Mouse (Mus musculus): ENCODE measurements at regions not wholly inside any gene's neighbourhood (a gene's known extent, or its start where the extent isn't known, plus 50 kb on each side); places are given as distances from the start of the nearest gene placed in this dataset.
A peak's percentile ranks its signal among the peaks of the same experiment; 100 is the strongest.
"Not testable (repeated sequence)": the region's sequence is repeated elsewhere in the genome, so short reads cannot be mapped to it uniquely, and the experiment has no call there.

GRCm38 (mm10) chr15:5869289-5869688, 430.3 kb upstream of the Dab2 start:
- ATAC-seq (ENCODE audit: low TSS enrichment): no peak

DNA sequence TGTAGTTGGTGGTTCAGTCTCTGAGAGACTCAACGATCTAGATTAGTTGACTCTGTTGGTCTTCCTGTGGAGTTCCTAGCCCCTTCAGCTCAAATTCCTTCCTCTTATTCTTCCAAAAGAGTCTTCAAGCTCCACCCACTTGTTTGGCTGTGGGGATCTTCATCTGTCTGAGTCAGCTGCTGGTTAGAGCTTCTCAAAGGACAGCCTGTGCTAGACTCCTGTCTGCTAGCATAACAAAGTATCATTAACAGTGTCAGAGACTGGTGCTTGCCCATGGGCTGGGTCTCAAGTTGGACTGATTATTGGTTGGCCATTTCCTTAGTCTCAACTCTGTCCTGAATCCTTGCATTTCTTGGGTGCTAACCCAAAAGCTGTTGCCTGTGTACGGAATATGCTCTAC, 429.7 kb upstream of the Dab2 start:
- ATAC-seq (ENCODE audit: low TSS enrichment): no peak

GRCm38 (mm10) chr15:5872042-5872441, 427.5 kb upstream of the Dab2 start:
- ATAC-seq (ENCODE audit: low TSS enrichment): no peak

DNA sequence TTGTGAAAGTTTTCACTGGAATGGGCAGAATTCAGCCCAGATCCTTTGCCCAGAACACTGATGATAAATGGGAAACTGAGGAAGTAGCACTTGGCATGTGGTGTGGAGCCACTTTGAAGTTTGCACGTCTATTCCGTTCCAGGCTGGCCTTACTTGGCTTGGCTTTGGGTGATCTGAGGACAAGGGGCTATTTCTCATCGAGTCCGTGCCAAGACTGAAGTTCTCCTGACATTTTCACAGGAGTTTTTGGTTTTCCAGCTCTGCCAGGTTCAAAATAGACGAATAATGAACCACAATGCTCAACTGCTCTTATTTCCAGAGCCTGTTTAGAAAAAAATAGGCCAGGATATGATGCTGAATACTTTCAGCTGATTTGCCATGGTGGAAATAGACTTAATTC, 421.8 kb upstream of the Dab2 start:
- no peak for ATAC-seq (ENCODE audit: low TSS enrichment)

- no peak for ATAC-seq (ENCODE audit: low TSS enrichment)
These were observed 408.4 kb upstream of the Dab2 start for GRCm38 (mm10) chr15:5891188-5891587.

DNA sequence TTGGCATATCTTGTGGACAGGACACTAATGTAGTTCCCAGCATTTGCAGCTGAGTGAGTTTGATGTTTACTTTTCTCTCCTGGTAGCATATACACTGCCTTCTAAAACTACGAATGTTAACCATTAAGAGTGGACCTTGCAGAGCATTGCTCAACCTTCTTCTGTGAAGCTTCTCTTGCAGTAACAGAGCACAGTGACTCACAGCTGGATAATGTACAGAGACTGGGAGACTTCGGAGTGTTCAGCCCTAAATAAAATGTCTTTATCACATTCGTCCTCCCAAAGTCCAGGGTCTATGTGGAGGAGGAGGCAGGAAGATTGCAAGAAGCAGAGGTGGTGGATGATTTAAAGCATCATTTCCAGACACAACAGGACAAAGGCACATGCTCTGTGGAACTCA, 407.6 kb upstream of the Dab2 start:
- no peak for ATAC-seq (ENCODE audit: low TSS enrichment)

GRCm38 (mm10) chr15:5895688-5896470, 403.7 kb upstream of the Dab2 start:
- ATAC-seq (ENCODE audit: low TSS enrichment): not testable (repeated sequence)

DNA sequence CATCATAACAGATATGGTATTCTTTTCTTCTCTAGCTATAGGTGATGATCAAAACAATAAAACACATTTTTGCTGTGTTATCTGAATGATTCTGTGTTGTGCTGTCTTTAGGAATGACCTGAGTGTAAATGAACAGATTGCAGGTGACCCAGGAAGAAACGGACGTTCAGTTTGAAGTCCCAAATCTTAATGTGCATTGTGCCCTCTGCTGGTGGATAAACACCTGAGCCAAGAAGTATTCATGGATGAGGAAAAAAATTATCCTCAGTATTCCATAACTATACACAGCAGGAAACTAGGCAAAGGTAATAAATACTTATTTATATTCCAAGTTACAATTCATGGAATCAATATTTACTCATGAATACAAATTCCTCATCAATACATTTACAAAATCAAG, 384.3 kb upstream of the Dab2 start:
- no peak for ATAC-seq (ENCODE audit: low TSS enrichment)

- ATAC-seq (ENCODE audit: low TSS enrichment): no peak
These were observed 379.5 kb upstream of the Dab2 start for GRCm38 (mm10) chr15:5920058-5920457.

GRCm38 (mm10) chr15:5927768-5928167, 371.8 kb upstream of the Dab2 start:
- ATAC-seq (ENCODE audit: low TSS enrichment): no peak

GRCm38 (mm10) chr15:5933586-5933985, 366.0 kb upstream of the Dab2 start:
- no peak for ATAC-seq (ENCODE audit: low TSS enrichment)

DNA sequence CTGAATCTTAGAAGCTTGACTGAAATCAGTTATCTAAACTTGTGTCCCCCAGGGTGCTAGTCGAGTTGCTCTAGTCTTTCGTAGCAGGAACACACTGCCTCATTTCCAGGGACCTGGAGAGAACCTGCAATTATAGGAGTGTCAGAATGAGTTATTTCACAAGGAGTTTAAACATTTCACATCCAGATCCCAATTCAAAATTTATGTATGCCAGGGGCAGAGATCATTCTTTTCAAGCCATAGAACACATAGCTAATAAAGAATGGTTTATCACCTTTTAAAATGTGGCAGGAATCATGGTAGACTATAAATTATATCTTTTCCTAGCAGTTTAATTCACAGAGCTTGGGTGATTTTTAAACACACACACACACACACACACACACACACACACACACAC, 358.6 kb upstream of the Dab2 start:
- ATAC-seq (ENCODE audit: low TSS enrichment): no peak

GRCm38 (mm10) chr15:5946650-5947049, 352.9 kb upstream of the Dab2 start:
- no peak for ATAC-seq (ENCODE audit: low TSS enrichment)

DNA sequence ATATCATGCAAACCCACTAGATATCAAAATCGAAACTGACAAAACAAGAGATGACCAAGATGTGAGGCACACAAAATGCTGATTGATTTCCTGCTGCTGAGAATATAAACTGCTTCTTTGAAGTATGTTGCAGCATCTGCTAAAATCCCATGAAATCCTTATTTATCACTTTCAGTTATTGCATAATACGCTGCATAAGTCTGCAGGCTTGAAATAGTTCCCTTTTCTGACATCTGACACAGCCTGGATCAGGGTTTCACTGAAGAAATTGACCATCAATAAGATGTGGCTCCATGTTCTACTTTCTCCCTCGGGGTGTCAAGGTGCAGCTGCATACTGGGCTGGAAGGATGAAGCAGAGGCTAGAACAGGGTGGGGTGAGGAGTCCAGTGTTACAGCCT, 348.7 kb upstream of the Dab2 start:
- no peak for ATAC-seq (ENCODE audit: low TSS enrichment)

DNA sequence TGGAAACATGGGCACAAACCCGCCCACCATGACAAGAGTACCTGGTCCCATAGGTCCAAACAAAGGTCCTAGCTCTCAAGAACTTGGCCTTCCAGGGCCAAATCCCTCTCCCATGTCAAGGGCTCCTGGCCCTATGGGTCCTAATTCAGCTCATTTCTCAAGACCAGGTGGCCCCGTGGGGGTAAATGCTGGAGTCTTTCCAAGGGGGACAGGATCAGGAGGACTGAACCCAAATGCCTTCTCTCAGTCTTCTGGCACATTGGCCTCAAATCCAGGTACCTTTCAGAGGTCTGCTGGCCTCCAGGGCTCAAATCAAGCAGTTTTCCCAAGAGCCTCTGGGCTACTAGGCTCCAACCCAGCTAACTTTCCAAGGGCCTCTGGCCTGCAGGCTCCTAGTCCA, 347.9 kb upstream of the Dab2 start:
- not testable (repeated sequence) for ATAC-seq (ENCODE audit: low TSS enrichment)

- no peak for ATAC-seq (ENCODE audit: low TSS enrichment)
These were observed 346.5 kb upstream of the Dab2 start for GRCm38 (mm10) chr15:5953106-5953505.

DNA sequence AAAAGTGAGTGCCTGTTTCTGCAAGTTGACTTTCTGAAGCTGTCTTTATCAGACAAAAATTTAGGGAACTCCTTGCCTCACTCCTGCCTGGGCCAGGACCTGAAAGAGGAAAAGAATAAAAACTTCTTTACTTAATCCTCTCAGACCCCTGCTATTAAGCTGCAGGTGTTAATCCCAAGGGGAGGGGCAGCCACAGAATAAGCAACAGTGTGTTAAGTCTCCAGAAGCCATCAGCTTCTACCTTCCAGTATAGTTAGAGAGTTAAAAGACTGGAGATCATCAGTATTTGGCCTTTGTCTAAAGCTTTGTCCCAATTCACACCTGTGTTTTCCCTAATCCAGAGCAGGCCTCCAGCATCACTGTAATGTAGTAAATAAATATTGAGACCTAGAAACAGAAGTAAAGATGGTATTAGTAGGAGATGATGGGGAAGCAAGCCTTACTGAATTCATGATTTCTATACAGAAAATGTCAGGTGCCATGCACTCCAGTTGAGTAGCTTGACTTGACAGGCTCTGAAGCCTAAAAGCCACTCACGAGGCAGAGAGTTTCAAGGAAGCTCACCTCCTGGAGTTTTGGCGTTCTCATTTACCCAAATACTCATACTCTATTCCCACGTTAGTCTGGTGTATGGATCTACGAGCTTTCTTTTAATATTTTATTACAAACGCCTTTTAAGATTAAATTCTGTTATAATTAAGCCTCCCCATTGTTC, 308.1 kb upstream of the Dab2 start:
- no peak for ATAC-seq (ENCODE audit: low TSS enrichment)

DNA sequence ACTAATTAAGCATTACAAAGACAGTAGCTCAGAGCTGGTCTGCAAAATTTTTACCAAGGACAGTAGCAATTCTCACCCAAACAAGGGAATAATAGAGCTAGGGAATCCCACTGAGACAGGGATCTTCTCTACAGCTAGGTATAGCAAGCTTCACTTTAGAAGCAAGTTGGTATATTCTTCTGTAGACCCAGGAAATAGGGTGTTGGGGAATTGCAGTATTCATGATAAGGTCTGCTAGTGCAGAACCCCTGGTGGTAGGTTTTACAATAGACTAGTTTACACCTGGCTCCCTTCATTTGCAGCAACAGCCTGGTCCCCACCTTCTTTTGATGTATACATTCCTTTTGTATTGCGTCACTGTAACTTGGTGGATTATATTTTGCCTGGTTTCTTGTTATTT, 307.4 kb upstream of the Dab2 start:
- not testable (repeated sequence) for ATAC-seq (ENCODE audit: low TSS enrichment)

DNA sequence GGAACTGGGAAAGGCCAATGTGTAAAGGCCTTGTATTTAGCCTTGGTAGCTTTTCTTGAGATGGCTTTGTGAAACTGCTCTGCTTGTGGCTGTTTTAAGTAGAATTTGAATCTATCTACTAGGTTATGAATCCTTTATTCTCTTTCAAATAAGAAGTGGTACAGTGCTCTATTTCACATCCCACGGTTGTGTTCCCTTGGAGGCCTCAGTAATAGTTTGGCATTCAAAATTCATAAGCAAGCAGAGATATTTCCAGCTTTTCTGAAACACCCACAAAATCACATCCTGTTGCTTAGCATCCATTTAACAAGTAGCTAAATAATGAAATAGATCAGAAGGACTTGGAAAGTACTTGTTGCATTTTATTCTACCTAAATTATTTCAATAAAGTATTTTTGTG, 298.8 kb upstream of the Dab2 start:
- ATAC-seq (ENCODE audit: low TSS enrichment): peak; percentile 55

DNA sequence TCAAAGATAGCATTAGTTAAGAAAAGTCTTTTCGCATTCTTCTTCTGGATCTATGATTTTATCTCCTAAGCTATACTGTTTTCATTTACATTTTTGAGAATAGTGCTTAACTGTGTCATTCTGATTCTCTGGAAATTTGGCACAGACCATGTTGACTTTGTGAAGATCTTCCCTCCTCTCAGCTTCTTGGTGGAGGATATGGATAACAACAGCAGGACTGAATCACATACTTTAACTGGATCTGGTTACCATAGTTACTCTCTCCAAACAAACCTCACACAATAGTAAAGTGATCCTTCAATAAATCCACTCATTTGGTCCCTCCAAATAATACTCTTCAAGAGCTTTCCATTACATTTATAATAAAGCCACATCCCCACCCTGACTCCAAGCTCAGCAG, 298.2 kb upstream of the Dab2 start:
- ATAC-seq (ENCODE audit: low TSS enrichment): peak; percentile 92

GRCm38 (mm10) chr15:6014982-6015381, 284.6 kb upstream of the Dab2 start:
- ATAC-seq (ENCODE audit: low TSS enrichment): no peak

DNA sequence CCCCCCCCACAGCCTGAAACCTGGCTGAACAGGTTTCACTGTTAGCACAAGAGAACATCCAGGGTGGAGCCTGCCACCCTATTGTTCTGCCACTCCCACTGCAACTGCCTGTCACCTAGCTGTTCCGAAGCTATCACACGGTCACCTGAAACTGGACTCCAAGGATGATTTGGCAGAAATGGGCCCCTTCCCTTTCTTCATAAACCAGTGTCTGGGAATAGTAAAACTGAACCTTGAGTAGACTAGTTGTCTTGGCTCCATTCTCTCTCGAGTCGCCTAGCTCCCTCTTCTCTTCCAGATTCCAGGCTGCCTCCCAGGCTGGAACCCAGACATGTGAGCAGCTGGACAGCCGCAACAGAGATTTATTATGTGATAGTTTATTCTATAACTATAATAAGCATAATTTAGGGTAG, 282.9 kb upstream of the Dab2 start:
- ATAC-seq (ENCODE audit: low TSS enrichment): no peak

DNA sequence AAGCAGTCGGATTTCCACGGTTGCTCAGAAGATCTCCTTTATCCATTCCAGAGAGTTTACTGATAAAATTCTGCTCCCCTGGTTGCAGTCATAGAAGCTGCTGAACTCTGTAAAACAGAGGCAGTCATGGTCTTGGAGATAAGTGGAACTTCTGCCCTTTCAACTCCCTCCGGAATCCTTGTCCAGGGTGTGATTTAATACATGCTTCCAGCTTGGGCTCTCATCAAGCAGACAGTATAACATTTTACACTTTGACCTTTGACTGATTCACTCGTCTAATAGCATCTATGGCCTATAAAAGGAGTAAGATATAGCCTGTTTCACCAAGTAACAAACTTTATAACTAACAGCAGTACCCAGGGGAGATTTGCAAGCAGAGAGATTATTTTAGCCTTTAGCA, 274.0 kb upstream of the Dab2 start:
- no peak for ATAC-seq (ENCODE audit: low TSS enrichment)

DNA sequence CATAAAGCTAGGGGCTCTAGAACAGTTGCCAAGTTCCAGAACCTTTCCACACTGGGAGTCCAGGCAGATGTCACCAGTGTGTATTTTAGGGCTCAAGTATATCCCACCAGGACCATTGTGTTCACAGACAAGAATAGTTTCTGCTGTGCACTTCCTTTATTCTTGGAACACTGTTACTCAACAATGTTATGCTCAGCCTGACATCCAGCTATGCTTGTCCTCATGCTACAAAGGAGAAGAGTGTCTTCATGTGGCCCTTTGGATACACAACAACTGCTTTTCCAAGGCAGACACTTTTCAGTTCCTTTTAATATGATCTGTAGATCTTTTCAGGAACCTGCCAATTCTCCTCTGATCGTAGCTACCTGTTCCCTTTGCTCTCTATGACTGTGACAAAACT, 270.4 kb upstream of the Dab2 start:
- no peak for ATAC-seq (ENCODE audit: low TSS enrichment)
